In genomic region chr15:11906021-11906570, GRCm38 (mm10) we compare ENCODE assay signal across 8 mouse cellular contexts. TPM values are rescaled to one million over a fixed set of nuclear protein-coding genes. Genes with fewer than 3 reads are reported as not detected.
DNase-seq lines count a peak whose midpoint lies in the region; ATAC-seq and TF ChIP-seq lines count a peak whose summit lies in the region.

No protein-coding gene starts in this region.

- under 1% methylated on average over 36 of the region's 36 CpGs for WGBS in heart, embryonic 14.5 days
- WGBS in kidney, postnatal 0 days = under 1% methylated on average over 36 of the region's 36 CpGs
- WGBS in lung, embryonic 15.5 days = under 1% methylated on average over 36 of the region's 36 CpGs

- peak overlapping the region; percentile 98 for H3K4me2 ChIP-seq in heart, embryonic 14.5 days (ENCODE audit: low read length)
- peak overlapping the region; percentile 93 for H3K4me2 ChIP-seq in kidney, postnatal 0 days (ENCODE audit: low read length)
- H3K4me2 ChIP-seq in lung, embryonic 15.5 days = peak overlapping the region; percentile 96

- peak overlapping the region; percentile 72 to 82 for H3K27ac ChIP-seq in heart, embryonic 14.5 days (replicated peaks in 1 of 2; ENCODE audit: control insufficient read depth in 1 of 2, insufficient read depth in 1 of 2, low read depth in 2 of 2, low read length in 2 of 2)
- H3K27ac ChIP-seq in kidney, postnatal 0 days = peak overlapping the region; percentile 68
- H3K27ac ChIP-seq in lung, embryonic 15.5 days = peak overlapping the region; percentile 87

- peak overlapping the region; percentile 55 to 69 for H3K4me3 ChIP-seq in heart, embryonic 14.5 days (ENCODE audit: control insufficient read depth in 1 of 2, insufficient read depth in 1 of 2, low read depth in 1 of 2, low read length in 2 of 2)
- H3K4me3 ChIP-seq in kidney, postnatal 0 days (replicated peaks; ENCODE audit: low read depth, low read length) = peak overlapping the region; percentile 53
- H3K4me3 ChIP-seq in lung, embryonic 15.5 days = peak overlapping the region; percentile 62

- no peaks in the 10 kb centered on the region for H3K9me3 ChIP-seq in heart, embryonic 14.5 days (ENCODE audit: control insufficient read depth, low read length)
- H3K9me3 ChIP-seq in kidney, postnatal 0 days (replicated peaks; ENCODE audit: low read length) = no peaks in the 10 kb centered on the region
- no peaks in the 10 kb centered on the region for H3K9me3 ChIP-seq in lung, embryonic 15.5 days

- peaks cover 8% of the 10 kb centered on the region for H3K27me3 ChIP-seq in heart, embryonic 14.5 days (ENCODE audit: control insufficient read depth, insufficient read depth, low read length)
- H3K27me3 ChIP-seq in kidney, postnatal 0 days (ENCODE audit: insufficient read depth, low read length) = peaks cover 14% of the 10 kb centered on the region
- H3K27me3 ChIP-seq in lung, embryonic 15.5 days = peaks cover 8% of the 10 kb centered on the region

- no peak for DNase-seq in frontal cortex, postnatal 14 days (ENCODE audit: low spot score in 2 of 2)
- peak; percentile 54 for DNase-seq in embryo, embryonic 9.5 days (ENCODE audit: extremely low spot score)
- DNase-seq in kidney, postnatal 0 days (ENCODE audit: low spot score) = peak; percentile 44
- DNase-seq in right cerebral cortex, postnatal 10 days (ENCODE audit: low spot score in 2 of 2) = peak; percentile 48 to 68
- no peak for DNase-seq in cerebellum, adult 9-10 months

- peaks cover 4 to 23% of the 10 kb centered on the region in 2 experiments for H3K4me1 ChIP-seq in heart, embryonic 14.5 days (ENCODE audit: control insufficient read depth in 2 of 2, insufficient read depth in 2 of 2, low read length in 2 of 2)
- H3K4me1 ChIP-seq in kidney, postnatal 0 days (replicated peaks; ENCODE audit: insufficient read depth, low read length) = peaks cover 15% of the 10 kb centered on the region; the same call in 1 of the 2 replicates
- peaks cover 34% of the 10 kb centered on the region for H3K4me1 ChIP-seq in lung, embryonic 15.5 days

- TF ChIP-seq CTCF in kidney, postnatal 0 days (IDR thresholded peaks at IDR 0.05; ENCODE audit: low read depth) = no peak

- 0 out of 2 replicates have a peak, but pooled peaks have one; percentile 4 for ATAC-seq in frontal cortex, adult (ENCODE audit: low TSS enrichment)
- peak; percentile 76 for ATAC-seq in heart, embryonic 14.5 days (ENCODE audit: insufficient number of reproducible peaks, insufficient read depth, low FRiP score, low read depth)
- no peak; the same call in 1 of the 2 replicates for ATAC-seq in kidney, postnatal 0 days (replicated peaks; ENCODE audit: low FRiP score, low read depth)
- ATAC-seq in lung, embryonic 15.5 days (ENCODE audit: borderline replicate concordance, extremely low read depth, low FRiP score, low TSS enrichment) = peak; percentile 53

- peak overlapping the region; percentile 76 for H3K9ac ChIP-seq in heart, embryonic 14.5 days (ENCODE audit: low read length)
- peak overlapping the region; percentile 54 for H3K9ac ChIP-seq in kidney, postnatal 0 days (ENCODE audit: low read depth, low read length)
- peak overlapping the region; percentile 38; the same call in 1 of the 2 replicates for H3K9ac ChIP-seq in lung, embryonic 15.5 days

- H3K36me3 ChIP-seq in heart, embryonic 14.5 days (ENCODE audit: control insufficient read depth, insufficient read depth, low read length) = no peaks in the 10 kb centered on the region
- H3K36me3 ChIP-seq in kidney, postnatal 0 days (ENCODE audit: insufficient read depth, low read length) = no peaks in the 10 kb centered on the region
- no peaks in the 10 kb centered on the region for H3K36me3 ChIP-seq in lung, embryonic 15.5 days

RNA-seq across cellular contexts. Expression of gene Npr3, which starts 1.0 kb away (rescaled TPM):
- polyA plus RNA-seq in heart, embryonic 14.5 days (2014; fragmentation: Nextera tagmentation; extraction: Ambion mirVana) = 12.6 and 13.7 TPM in 2 replicates
- polyA plus RNA-seq in kidney, postnatal 0 days (2015; fragmentation: Nextera tagmentation; extraction: Ambion mirVana) = 4.8 and 5.2 TPM in 2 replicates
- polyA plus RNA-seq in lung, embryonic 15.5 days (2015; fragmentation: Nextera tagmentation; extraction: Ambion mirVana) = 8.4 and 9.5 TPM in 2 replicates

Comparison
In these comparisons a context has a peak if more than half of its experiments do, and no peak if none do; other contexts are left out.
1. DNase-seq: peak in embryo, embryonic 9.5 days (single experiment), kidney, postnatal 0 days (single experiment) and right cerebral cortex, postnatal 10 days (2 of 2); none in frontal cortex, postnatal 14 days (0 of 2) and cerebellum, adult 9-10 months (single experiment).
2. Peak in every context shown above with its lines, with median percentiles within 50 percentile points of each other: H3K27ac ChIP-seq, H3K4me2 ChIP-seq, H3K4me3 ChIP-seq and H3K9ac ChIP-seq.